Mouse (Mus musculus): ENCODE data around the gene Epb41l1.

GRCm38 (mm10) chr2:156462154-156463029 lies 41.7 kb downstream of the Epb41l1 start:
- no peak for TF ChIP-seq ZNF384 (IDR thresholded peaks at IDR 0.05; ENCODE audit: low read depth, low read length)
- TF ChIP-seq ZC3H11A (IDR thresholded peaks at IDR 0.05; ENCODE audit: borderline replicate concordance, low read depth, low read length) = no peak
- no peak for TF ChIP-seq MAFK (IDR thresholded peaks at IDR 0.05; ENCODE audit: insufficient read depth, low read depth, low read length)
